Mouse (Mus musculus) heart, embryonic 13.5 days (tissue): Measurements from ENCODE around the gene Cul9. TPM values are rescaled to one million over a fixed set of nuclear protein-coding genes. Genes with fewer than 3 reads are reported as not detected.

Source experiments
- microRNA-seq: library from miRNA; unstranded; fragments of <30 nt; microRNA quantifications from one replicate; pipeline ENCODE4, GENCODE M21; 2016
- polyA plus RNA-seq: library from polyadenylated mRNA; unstranded; fragments of >200 nt; fragmentation: Nextera tagmentation; extraction: Ambion mirVana; gene quantifications from 2 replicates; pipeline ENCODE4 v1.2.1, GENCODE M21; 2015

Gene Cul9
- polyA plus RNA-seq, 1 experiment from 2014 or later = 5.0 TPM

Small RNAs within 50 kb of the gene (microRNA-seq; reads per million reads assigned to microRNA genes)
- gene Mir6976 = not detected

Other genes starting within 250 kb of the Cul9 start
- gene Dlk2, start 249.0 kb downstream of the Cul9 start, polyA plus RNA-seq = 0.35 and 0.47 TPM in 2 replicates
- gene Abcc10, start 218.0 kb downstream of the Cul9 start, polyA plus RNA-seq = 4.3 and 4.9 TPM in 2 replicates
- 5.1 and 5.2 TPM in 2 replicates for gene Zfp318, start 162.7 kb downstream of the Cul9 start, polyA plus RNA-seq
- 1.2 TPM in 2 replicates for gene Crip3, start 117.5 kb downstream of the Cul9 start, polyA plus RNA-seq
- gene Slc22a7, start 107.9 kb downstream of the Cul9 start, polyA plus RNA-seq = not detected in 2 replicates
- 0.10 and 0.12 TPM in 2 replicates for gene Ttbk1, start 58.7 kb downstream of the Cul9 start, polyA plus RNA-seq
- gene Dnph1, start 49.7 kb downstream of the Cul9 start, polyA plus RNA-seq = 24.7 and 32.5 TPM in 2 replicates
- gene Srf, start 9.8 kb upstream of the Cul9 start, polyA plus RNA-seq = 11.6 and 13.1 TPM in 2 replicates
- gene Ptk7, start 83.1 kb upstream of the Cul9 start, polyA plus RNA-seq = 49.3 and 52.6 TPM in 2 replicates
- gene Klc4, start 99.6 kb upstream of the Cul9 start, polyA plus RNA-seq = 18.6 and 20.5 TPM in 2 replicates
- 98.0 and 111 TPM in 2 replicates for gene Mrpl2, start 99.8 kb upstream of the Cul9 start, polyA plus RNA-seq
- 41.1 and 41.4 TPM in 2 replicates for gene Cul7, start 103.9 kb upstream of the Cul9 start, polyA plus RNA-seq
- 37.6 and 40.3 TPM in 2 replicates for gene Rrp36, start 128.0 kb upstream of the Cul9 start, polyA plus RNA-seq
- gene Mea1, start 132.4 kb upstream of the Cul9 start, polyA plus RNA-seq = 122 and 142 TPM in 2 replicates
- 136 and 148 TPM in 2 replicates for gene Klhdc3, start 134.5 kb upstream of the Cul9 start, polyA plus RNA-seq
- 54.9 and 57.7 TPM in 2 replicates for gene Ppp2r5d, start 158.7 kb upstream of the Cul9 start, polyA plus RNA-seq
- 11.6 and 12.2 TPM in 2 replicates for gene Pex6, start 165.1 kb upstream of the Cul9 start, polyA plus RNA-seq
- gene Gnmt, start 182.8 kb upstream of the Cul9 start, polyA plus RNA-seq = 1.5 and 2.0 TPM in 2 replicates
- 47.7 and 52.8 TPM in 2 replicates for gene Cnpy3, start 205.8 kb upstream of the Cul9 start, polyA plus RNA-seq
- gene Ptcra, start 217.3 kb upstream of the Cul9 start, polyA plus RNA-seq = 0.23 and 0.44 TPM in 2 replicates
- 48.8 and 56.9 TPM in 2 replicates for gene 2310039H08Rik, start 226.2 kb upstream of the Cul9 start, polyA plus RNA-seq
- gene Rpl7l1, start 236.3 kb upstream of the Cul9 start, polyA plus RNA-seq = 85.1 and 101 TPM in 2 replicates